Mouse (Mus musculus) kidney, postnatal 10 days (tissue): ENCODE data around the gene Igfbpl1.

Source experiments
- DNase-seq: peaks from one replicate; pipeline ENCODE4 v3.0.0; 2021; ENCODE audit warnings: mixed read lengths

Igfbpl1 gene

DNA sequence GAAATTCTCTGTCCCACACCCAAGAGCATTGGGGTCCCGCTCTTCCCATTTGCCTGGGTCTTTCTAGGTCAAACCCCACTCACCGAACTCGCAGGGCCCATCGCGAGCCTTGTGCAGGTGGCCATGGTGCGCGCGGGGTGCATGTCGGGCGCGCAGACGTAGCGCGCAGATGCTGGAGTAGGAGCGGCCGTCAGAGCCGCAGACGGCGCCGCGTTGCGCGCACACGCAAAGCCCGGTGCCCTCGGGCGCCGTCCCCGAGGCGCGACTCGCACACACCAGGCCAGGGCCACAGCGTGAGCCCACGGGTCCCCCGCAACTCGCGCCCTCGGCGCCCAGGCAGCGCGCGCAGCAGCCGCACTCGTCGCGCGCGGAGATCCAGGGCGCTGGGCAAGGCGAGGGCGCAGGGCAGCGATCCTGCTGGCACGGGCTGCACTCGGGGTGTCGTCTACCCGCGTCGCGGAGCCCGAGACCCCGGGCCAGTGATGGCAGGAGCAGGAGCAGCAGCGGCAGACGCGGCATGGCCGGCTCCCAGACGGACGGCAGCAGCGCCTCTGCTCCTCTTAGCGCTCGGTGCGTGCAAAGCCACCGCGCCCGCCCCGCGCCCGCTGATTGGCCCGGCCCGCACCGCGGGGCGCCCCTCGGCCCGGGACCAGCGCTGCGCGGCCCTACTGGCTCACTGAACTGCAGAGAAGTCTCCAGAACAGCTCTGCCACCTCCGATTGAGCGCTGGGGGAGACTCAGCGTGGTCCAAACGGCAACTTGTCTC, at the start of gene Igfbpl1:
Gene Igfbpl1 (minus strand): TSS at position 649 of the 766 bp plus-strand sequence.
- peak; percentile 19 for DNase-seq

DNA sequence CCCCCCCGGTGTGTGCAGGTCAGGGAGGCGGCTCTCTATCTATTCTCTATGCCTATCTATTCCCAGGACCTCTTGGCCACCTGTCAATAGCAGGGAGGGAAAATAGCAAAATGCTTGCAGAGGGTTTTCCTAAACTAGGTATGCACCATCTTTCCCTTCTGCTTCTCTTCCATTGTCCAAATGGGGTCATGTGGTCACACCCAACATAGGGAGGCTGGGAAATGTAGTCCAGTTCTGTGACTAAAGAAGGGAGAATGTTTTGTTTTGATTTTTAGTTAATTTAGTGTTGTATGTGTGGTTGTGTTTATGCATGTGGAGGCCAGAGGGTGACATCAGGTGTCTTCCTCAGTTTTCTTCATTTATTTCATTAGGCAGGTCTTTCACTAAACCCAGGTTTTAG, 45.4 kb upstream of the Igfbpl1 start:
- no peak for DNase-seq

GRCm38 (mm10) chr4:45869021-45869815, 42.5 kb upstream of the Igfbpl1 start:
- no peak for DNase-seq

DNA sequence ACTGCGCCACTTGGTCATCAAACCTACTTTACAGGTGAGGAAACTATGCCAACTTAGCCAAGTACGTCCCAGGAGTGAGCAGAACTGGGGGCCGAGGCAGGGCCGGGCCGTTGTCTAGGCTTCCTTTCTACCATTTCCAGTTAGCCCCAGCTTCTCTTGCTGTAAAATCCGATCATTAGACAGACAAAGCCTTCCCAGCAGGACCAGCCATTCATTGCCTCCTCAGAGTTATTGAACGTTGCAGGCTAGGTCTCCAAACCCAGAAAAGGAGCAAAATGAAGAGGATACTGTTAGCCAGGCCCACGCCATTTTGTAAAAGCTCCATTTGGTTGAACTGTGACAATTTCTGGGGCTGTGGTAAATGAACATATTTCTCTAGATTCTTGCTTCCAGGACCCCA, 40.7 kb upstream of the Igfbpl1 start:
- no peak for DNase-seq

GRCm38 (mm10) chr4:45861160-45861559, 34.4 kb upstream of the Igfbpl1 start:
- no peak for DNase-seq

DNA sequence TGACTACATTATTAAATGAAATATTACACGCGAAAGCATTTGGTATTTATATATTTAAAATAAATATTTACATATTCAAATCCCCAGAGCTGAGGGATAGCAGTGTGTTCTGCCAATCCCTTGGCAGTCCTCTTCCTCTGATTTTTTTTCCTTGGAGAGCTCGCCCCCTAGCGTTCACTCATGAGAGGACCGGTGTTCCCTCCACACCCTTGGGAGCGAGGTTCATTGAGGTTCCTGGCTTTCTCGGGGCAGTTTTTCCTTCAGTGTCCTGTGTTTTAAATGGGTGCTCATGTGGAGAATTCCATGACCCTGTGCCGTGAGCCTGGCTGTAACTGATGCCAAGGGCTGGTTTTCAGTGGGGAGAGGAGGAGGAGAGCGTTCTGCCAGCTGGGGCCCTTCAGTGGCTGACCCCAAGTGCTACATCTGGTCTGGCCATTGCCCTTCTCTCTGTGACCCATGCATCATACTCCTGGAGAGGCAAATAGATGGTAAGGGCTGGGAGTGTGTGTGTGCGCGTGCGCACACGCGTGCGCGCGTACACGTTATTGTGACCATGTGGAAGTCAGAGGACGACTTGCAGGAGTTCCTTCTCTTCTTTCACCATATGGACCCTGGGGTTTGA, 29.2 kb upstream of the Igfbpl1 start:
- peak; percentile 88 for DNase-seq

- DNase-seq: peak; percentile 14
These were observed 26.9 kb upstream of the Igfbpl1 start for GRCm38 (mm10) chr4:45853496-45854246.

DNA sequence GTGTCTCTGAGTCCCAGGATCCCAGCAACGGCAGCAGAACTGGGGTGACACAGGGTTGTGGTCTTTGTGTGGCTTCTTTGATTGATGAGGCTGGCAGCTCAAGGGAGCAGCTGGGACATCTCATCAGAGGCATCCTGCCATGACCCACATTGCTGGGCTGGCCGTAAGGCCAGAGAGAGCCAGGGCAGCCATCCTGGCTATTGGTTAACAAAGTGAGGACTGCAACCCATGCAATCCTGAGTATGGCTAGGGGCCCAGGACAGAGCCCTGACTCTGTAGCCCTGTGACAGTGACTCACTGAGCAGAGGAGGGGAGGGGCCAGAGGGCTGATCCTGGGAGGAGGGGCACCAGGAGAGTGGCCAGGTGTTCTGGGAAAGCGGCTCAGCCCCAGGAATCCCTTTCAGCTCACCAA, 24.9 kb upstream of the Igfbpl1 start:
- peak; percentile 56 for DNase-seq

- DNase-seq: no peak
These were observed 22.7 kb upstream of the Igfbpl1 start for GRCm38 (mm10) chr4:45849419-45849818.

GRCm38 (mm10) chr4:45848825-45849156, 22.1 kb upstream of the Igfbpl1 start:
- no peak for DNase-seq

DNA sequence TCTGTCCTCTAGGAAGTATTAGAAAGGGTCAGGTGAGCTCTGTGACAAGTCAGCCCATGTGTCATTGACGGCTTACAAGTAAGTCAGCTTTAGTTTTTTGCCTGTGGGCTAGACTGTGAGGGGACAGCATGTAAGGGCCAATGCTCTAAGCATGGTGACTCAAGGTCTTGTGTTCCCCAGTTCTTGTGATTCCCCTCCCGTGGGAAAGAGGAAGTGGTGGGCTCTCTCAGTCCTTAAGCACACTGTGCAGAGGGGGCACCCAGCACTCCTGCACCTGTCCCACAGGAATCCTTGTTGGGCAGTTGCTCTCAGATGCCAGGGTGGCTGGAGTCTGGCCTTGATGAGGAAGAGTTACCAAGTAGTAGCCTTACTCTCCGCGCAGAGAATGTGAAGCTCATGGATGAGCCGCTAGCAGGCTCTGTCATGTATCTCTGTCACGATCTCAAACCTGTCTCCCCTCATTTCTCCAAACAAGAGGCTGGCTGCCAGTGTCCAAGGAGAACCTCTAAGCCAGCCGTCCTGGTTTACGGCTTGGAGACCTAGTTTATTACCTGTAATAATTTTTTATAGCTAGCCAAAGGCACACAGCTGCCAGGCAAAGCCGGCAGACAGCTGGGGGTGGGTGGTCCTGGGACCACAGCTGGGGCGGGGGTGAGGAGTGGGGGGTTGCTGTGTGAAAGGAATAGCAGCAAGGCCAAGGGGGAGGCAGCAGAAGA, 21.5 kb upstream of the Igfbpl1 start, which contains the start of gene Stra6l:
Gene Stra6l (plus strand): TSS at position 556 of the 716 bp plus-strand sequence.
- no peak for DNase-seq

DNA sequence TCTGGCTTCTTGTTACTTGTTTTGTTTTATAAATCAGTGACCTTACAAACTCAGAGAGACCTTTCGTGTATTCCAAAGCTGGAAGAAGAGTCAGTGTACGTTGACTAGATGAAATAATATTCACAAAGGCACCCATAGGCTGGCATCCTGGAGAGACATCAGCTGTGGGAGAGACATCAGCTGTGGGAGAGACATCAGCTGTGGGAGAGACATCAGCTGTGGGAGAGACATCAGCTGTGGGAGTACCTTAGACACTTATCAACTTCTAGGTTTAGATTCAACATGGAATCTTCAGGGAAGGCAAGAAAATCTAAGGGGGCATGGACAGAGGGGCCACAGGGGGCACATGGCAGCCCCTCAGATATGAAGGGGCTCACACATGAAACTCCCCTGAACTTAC, 19.5 kb upstream of the Igfbpl1 start:
- DNase-seq: no peak

- DNase-seq: peak; percentile 46
These were observed 17.6 kb upstream of the Igfbpl1 start for GRCm38 (mm10) chr4:45844355-45844754.

DNA sequence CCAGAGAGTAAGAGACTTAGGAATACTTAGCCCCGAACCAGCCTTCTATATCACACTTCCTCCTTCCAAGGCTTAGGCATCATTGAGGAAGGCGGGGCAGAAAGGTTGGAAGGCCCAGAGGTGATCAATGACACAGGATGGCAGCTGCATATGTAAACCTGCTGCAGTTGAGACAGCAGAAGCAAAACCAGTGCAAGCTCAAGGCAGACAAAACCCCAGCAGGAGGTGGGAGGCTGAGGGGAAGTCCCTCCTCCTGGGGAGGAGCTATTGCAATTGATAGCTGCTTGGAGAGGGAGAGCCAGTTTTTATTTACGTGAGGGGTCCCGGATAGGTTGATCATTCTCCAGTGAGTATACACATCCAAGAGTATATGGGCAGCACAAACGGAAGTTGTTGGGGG, 6.7 kb upstream of the Igfbpl1 start:
- no peak for DNase-seq

DNA sequence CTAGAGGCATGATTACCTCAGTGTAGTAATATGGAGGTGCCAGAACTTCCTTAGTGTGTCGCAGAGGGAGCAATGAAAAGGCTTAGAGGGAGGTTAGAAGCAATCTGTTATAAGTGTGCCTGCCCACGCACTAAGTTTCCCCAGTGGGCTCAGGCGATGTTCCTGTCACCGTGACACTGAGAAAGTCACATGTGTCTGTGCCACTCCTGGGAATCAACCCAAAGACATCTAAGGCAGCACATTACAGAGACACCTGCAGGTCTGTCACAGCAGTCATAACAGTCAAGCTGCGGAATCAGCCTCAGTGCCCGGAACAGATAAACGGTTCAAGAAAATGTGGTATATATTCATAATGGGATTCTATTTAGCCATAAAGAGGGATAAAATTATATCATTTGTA, 5.3 kb upstream of the Igfbpl1 start:
- no peak for DNase-seq

DNA sequence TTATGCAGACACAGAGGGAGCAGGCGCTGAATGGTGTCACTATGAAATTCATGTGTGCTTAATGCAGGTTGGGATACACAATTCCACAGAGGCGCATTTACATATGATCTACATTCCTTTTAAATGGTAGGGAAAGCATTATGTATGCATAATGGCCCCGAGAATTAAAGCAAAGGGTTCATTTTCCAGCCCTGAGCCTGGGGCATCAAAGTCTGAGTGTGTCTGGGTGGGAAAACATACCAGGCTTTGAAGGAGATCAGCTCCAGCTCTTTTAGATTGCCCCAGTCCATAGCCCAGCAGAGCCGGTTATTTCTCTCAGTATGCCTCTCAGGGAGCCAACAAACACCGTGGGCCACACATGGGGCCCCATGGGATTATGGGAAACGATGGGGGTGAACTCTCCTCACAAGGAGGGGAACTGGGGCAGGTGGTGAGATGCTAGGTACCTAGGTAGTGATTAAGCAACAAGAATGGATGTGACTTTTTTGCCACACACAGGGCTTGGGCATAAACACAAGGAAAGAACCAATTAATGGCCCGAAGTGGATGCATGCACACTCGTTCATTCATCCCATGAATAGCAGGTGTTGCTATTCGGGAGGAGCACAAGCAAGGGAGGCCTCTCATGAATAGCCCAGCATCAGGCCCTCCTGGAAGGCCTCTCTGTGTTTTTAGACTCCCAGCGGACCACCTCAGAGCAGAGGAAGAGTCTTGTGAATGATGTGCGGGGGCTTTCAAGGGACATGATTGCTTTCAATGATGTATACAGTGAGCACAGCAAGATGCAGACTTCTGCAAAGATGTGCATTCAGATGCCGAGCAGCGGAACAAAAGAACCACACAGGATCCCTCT, 3.4 kb upstream of the Igfbpl1 start:
- no peak for DNase-seq

GRCm38 (mm10) chr4:45824761-45825556, 1.8 kb downstream of the Igfbpl1 start:
- no peak for DNase-seq

GRCm38 (mm10) chr4:45824049-45824760, 2.5 kb downstream of the Igfbpl1 start:
- no peak for DNase-seq

- no peak for DNase-seq
These were observed 3.7 kb downstream of the Igfbpl1 start for GRCm38 (mm10) chr4:45822781-45823575.
